Mouse (Mus musculus) MN1 (cell line): ENCODE data around the gene Hoxc9.

Source experiments
- DNase-seq: peaks from one replicate; pipeline ENCODE4 v3.0.0-alpha.2; 2016; ENCODE audit warnings: low spot score

Gene Hoxc9

DNA sequence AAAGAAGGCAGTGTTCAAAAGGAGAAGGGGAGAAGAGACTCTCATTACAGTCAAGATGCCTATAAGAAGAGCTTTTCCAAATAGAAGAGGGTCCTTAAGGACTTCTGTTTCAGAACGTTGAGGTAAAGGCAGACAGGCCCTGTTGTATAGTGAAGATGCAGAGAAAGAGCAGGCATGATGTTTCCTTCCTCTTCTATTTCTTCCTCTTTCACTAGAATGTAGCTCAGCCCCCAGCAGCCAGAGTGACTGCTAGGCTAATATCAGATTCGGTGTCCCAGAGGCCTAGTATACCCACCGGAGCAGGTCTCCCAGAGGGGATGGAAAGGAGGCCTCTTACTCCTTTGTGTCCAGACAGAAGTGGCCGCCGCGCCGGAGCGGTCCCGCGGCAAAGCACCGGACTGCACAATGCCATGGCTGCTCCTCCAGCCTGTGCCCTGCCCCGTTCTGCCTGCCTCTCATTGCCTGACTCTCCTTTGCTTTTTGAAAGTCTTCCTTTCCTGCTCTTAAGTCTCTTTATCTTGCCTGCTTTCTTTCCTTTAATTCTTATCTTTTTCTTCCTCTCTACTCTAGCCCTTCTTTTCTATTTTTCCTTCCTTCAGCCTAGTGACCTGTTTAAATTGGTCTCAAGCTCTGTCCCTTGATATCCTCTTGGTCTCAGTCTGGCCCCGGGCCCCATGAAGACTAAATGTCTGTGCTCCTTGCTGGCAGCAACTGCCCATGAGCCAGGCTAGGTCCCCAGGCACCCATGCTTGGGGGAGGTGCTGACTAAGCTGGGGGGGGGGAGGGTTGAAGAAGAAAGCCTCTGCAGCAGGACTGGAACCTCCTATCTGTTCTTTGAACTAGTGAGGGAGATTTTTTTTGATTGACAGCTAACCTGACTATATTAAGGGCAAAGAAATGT, 2.6 kb downstream of the Hoxc9 start:
- no peak for DNase-seq

DNA sequence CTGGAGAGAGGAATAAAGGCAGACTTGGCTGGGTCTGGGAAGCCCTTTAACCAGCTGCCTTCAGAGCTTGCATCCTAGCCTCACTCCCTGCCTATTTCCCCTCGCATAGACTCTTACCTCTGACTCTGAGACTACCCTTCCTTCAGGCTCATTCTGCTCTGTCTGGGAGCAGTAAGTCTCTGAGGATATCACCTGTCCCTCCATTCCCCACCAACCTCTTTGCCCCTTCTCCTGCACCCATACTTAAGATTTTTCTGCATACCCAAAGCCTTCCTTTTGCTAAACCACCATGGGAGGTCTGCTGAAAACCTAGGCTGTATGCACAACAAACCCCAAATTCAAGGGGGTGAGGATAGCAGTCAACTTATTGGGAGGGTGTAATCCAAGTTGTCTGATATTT, 3.7 kb downstream of the Hoxc9 start:
- DNase-seq: no peak

DNA sequence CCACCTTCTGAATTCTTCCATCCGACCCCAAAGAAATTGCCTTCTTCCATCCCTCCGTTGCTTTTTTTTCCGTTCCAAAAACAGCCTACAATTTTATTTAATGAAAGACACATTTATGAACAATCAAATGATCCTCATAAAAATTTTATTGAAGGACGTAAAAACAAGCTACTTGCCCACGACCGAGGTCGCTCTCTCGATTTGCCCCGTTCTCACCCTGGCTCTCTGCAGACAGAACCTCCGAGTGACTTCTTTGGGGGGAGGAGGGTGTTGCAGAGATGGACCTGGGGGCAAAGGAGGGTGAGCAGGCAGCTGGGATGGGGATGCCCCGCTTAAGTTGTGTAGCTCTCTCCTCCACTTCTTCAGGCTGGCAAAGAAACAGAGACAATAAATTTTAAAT, 4.1 kb downstream of the Hoxc9 start:
- no peak for DNase-seq

DNA sequence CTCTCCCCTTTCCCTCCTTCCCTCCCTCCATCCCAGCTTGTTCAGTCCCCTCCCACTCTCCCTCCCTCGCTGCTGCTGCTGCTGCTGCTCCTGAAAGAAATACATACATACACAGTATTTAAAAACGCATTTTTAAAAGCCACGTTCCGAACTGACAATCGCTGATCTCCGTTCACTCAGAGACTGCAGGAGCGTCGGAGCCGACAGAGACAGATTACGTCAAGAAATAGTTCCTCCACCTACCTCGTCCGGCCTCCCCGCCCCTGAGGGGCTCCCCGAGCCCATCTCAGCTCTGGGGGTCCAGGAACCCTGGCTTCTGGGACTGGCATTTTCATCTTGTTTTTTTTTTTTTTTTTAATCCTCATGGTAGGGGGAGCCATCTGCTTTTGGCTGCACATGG, 4.7 kb downstream of the Hoxc9 start:
- DNase-seq: peak; percentile 76

DNA sequence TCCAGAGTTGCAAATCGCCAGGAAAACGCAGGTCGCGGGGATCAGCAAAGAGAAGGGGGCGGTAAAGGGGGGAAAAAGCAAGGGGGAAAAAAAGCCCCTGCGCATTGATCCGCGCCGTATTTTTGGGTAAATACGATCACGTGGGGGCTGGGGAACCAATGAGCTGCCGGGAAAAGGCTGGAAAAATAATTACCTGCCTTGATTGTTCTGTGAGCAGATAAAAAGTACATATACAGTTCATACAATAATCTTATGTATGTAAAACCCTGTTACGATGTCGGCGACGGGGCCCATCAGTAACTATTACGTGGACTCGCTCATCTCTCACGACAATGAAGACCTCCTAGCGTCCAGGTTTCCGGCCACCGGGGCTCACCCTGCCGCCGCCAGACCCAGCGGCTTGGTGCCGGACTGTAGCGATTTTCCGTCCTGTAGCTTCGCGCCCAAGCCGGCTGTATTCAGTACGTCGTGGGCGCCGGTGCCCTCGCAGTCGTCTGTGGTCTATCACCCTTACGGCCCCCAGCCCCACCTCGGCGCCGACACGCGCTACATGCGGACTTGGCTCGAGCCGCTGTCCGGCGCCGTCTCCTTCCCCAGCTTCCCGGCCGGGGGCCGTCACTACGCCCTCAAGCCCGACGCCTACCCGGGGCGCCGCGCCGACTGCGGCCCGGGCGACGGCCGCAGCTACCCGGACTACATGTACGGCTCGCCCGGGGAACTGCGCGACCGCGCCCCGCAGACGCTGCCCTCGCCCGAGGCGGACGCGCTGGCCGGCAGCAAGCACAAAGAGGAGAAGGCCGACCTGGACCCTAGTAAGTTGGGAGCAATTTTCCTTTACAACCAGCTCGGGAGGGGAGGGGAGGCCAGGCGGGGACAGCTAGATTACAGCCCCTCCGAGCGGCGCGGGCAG, 5.4 kb downstream of the Hoxc9 start:
- peak; percentile 95 for DNase-seq

DNA sequence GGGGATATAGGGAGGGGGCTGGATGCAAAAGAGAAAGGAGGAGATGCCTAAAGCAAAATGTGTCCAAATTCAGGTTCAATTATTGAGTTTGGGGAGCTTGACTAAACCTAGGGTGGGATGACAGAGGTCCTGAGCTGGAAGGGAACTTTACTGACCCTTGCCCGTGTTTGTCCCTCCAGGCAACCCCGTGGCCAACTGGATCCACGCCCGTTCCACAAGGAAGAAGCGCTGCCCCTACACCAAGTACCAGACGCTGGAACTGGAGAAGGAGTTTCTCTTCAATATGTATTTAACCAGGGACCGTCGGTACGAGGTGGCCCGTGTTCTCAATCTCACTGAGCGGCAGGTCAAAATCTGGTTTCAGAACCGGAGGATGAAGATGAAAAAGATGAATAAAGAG, 7.5 kb downstream of the Hoxc9 start:
- DNase-seq: no peak

DNA sequence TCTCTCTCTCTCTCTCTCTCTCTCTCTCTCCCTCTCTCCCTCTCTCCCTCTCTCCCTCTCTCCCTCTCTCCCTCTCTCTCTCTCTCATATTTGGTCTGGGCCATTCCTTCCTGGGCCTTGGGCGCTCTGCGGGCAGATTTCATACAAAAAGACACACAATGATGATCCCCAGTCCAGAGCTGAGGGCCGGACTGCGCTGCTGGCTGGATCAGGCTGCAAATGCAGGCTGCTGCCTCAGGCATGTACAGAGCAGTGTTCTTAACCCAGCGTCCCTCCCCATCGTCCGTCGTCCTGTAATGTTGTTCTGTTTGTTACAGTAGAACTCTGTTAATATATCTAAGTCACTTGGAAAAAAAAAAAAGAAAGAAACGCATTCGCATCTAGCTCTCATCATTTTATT, 8.3 kb downstream of the Hoxc9 start:
- peak; percentile 32 for DNase-seq

DNA sequence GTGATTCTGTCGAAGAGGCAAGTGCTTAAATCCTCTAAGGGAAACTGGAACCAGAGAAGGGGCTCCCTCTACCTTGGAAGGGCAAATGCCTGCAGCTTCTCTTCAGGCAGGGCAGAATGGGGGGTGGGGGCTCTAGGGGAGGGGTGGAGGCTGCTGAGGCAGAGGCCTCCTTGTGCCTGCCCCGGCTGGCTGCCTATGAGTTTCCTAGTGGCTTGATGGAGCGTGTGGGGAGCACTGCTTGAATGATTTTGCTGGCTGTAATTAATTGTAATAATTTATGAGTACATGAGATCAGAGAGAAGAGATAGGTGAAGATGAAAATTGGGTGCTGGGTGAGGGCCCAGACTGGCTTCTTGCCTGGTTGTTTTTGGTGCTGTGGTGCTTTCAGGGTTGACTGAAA, 8.7 kb downstream of the Hoxc9 start:
- DNase-seq: no peak

DNA sequence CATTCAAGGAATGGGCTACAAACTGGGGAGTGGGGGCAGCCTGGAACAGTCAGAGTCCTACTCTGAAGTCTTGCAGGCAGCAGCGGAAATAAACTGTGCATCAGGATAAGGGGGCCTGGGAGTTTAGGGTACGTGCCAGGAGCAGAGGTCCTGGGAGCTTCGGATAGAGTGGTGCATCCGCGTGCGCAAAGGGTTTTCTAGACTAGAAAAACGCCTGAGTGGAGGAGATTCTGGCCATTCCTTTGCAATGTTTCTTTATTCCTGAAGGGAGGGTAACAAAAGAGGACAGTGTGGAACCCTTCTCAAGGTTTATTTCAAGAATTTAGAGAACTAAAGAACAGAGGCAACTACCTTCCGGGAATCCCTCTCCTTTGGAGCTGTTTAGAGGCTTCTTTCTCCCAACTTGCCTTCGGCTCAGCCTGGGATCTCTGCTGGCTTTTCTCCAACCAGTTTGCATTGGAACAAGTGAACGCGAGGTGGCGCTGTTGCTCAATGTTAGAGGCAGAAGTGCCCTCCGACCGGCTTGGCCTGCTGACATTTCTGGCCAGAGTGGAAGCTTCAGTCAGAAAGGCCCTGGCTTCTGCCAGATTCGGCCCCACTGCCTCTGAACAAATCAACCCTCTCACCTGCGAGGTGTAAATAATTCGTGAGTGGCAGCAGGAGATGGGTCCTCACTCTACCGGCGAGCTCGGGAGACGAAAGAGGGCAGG, 11.0 kb downstream of the Hoxc9 start:
- peak; percentile 98 for DNase-seq

DNA sequence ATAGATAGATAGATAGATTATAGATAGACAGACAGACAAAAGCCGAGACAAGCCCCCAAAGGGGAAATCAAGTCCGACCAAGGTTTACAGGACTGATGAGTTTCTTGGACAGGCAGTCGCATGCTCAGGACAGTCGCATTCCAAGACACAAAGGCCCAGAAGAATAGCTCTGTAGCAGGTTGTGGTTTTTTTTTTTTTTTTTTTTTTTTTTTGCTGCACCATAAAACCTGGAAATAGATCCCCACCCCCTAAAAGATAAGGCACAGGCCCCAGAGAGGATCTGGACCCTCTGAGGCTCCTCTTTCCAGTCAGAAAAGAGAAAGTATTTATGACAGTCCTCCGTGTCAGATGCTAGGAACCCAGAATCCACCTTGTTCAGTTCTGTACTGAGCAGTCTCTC, 11.8 kb downstream of the Hoxc9 start:
- DNase-seq: no peak

DNA sequence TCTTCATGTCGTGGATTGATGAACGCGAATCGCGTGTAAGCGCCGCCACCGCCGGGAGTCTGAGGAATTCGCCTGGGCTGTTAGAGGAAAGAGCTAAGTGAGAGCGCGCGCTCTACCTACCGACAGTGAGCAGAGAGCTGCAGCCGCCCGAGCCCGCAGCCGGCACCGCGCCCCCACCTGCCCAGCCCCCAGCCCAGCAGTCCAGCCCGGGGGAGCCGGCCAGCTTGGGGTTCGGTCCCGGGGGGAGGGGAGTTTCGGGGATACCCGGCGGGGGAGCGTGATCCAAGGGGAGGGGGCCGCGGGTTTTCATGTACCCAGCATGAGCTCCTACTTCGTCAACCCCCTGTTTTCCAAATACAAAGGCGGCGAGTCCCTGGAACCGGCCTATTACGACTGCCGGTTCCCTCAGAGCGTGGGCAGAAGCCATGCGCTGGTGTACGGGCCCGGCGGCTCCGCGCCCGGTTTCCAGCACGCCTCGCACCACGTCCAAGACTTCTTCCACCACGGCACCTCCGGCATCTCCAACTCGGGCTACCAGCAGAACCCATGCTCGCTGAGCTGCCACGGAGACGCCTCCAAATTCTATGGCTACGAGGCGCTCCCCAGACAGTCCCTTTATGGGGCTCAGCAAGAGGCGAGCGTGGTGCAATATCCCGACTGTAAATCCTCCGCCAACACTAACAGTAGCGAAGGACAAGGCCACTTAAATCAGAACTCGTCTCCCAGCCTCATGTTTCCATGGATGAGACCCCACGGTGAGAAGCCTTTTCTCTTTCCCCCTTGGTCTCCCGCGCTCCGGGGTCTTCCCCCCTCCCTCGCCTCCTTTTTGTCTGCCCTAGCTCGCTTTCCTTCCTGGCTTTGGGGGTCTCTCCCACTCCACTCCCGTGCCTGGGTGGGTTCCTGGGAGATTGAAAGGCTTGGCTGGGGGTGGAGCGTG, 14.5 kb downstream of the Hoxc9 start, which contains the start of gene Hoxc8:
Gene Hoxc8 (plus strand): TSS at position 147 of the 937 bp plus-strand sequence.
- DNase-seq: no peak

DNA sequence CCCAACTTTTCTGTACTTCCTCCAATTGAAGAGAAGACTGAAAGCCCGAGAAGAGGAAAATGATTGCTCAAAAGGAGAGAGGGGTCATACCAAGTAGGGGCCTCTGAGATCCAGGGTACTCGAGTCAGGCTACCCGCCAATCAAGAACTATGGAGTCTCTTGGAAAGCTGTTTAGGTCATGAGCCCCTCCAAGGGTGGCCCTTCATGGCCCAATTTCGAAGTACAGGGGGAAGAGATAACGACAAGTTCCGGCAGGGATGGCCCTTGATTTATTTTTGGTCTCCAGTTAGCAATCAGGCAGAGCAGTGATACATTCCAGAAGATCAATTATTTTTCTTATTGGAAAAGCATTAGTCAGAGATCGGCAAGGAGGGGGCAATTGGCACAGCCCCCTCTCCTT, 15.5 kb downstream of the Hoxc9 start:
- no peak for DNase-seq

DNA sequence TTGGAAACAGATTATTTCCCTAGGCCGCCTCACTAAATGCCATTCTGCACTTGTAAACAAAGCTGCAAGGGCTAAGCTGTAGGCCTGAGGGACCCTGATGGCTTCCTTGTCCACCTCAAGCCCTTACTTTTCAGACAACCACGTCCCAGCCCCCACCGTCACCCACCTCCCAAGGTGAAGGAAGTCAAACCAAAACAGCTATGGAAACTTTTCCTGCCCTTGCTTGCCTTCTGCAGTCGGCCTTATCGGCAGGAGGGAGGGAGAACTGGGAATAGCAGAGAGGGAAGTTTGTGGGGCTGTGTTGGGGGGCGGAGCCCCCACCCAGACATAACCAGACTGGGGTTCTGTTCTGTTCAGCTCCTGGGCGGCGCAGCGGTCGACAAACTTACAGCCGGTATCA, 16.0 kb downstream of the Hoxc9 start:
- DNase-seq: no peak

DNA sequence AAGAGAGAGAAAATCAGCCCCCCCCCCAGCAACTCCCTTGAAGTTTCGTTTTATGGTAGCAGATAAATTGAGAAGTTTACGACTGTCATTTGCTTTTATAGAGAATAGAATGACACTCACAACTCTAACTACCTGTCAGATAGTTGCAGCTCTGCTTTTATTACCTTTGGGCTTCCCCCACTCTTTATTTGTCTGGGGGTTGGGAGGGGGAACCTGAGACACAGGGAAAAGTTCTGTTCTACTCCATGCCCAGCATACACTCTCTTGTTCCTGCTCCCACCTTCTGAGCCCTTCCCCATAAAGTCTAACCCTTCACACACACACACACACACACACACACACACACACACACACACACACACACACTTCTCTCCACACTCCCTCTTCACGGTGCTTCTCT, 16.6 kb downstream of the Hoxc9 start:
- no peak for DNase-seq

DNA sequence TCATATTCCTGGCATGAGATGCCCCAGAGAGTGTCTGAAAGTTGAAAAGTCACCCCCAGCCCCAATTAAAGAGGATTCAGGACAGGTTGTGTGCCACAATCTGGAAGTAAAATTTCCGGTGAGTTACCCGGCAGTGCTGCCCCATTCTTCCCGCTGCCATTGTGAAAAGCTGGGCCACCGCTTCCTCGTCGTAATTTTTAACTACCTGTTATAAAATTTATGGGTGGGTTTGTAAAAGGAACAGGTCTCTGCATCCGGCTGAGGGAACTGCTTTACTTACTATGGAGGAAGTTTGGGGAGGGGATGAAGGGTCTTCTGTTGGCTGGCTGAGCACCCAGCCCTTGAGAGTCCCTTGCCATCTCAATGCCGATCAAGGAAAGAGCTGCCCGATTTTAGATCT, 20.3 kb downstream of the Hoxc9 start:
- DNase-seq: no peak

DNA sequence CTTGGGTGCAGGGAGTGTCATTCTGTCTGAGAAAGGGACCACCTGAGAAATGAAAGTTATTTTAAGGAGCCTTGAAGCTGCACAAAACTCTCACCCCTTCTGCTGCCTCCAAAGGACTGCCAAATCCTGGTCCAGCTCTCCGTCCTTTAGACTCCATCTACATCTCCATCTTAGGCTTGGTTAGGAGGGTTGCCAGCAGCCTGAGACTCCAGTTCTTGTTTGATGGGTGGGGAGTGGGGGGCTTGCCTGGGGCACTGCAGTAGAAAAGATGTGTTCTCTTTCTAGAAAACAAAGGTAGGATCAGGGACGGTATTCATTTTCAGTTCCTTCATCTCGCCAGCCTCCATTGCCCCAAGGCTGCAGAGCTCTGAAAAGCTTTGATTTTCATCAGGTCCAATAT, 21.2 kb downstream of the Hoxc9 start:
- DNase-seq: no peak

DNA sequence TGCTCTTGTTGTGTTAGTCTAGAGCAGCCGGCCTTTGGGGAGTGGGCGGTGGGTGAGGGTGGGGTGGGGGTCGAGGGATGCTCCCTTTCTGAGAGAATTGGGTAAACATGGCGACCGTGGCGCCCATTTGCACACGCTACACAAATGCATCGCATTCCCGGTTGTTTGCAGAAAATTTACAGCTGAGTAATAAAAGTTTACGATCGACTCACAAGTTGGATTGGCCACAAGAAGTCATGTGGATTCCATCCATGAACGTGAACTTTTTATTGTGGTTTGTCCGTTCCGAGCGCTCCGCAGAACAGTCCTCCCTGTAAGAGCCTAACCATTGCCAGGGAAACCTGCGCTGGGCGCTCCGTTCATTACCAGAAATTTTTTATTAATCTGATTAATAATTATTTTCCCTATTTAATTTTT, 21.7 kb downstream of the Hoxc9 start, which contains the start of gene Hoxc6:
Gene Hoxc6 (plus strand): TSS at position 319 of the 417 bp plus-strand sequence.
- DNase-seq: peak; percentile 79

DNA sequence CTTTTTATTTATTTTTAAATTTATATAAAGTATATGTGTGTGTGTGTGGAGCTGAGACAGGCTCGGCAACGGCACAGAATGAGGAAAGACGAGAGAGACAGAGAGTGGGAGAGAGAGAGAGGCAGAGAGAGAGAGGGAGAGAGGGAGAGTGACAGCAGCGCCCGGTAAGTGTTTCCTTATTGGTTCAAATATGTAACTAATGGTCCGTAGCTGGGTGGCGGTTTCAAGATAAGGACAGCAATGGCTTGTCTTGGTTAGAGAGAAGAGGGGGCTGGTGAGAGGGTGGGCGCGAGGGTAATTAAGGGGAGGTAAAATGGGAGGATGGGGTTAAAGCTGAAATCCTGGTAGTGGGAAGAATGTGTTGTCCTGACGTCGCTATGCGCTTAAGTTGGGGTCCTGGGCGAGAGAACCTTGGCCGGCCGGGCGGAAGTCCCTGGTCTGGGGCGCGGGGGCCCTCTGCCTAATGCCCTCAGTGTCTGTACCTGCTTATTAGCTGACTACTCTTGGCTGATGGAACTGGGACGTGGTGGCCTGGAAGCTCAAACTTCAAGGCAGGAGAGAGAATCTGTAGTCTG, 22.5 kb downstream of the Hoxc9 start:
- peak; percentile 79 for DNase-seq

DNA sequence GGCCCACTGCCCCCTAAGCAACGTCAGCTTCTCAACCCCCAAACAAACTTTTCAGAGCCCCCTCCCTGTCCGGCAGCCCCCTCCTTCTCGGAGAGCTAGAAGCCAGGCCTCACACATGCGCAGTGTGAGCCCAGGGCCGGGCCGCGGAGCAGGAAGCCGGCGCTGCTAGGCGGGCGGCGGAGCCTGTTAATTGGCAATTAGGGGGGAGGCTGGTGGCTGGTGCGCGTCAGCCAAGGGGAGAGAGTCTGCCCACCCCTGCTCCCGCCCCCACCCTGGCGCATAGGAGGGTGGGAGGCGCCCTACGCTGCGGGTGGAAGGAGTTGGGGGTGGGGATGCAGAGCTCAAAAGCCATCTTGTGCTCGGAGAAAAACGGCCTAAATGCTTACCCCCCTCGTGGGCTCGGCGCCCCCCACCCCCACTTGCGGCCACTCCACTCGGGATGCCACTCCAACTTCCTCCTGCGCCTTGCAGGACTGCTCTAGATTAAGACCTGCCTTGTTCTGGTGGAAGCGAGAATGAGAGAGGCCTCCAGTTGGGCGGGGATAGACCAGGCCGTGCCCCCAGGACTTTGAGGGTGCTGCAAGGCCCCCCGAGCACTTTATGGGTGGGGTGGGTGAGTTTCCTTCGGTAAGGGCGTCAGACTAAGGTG, 23.1 kb downstream of the Hoxc9 start:
- DNase-seq: peak; percentile 98

DNA sequence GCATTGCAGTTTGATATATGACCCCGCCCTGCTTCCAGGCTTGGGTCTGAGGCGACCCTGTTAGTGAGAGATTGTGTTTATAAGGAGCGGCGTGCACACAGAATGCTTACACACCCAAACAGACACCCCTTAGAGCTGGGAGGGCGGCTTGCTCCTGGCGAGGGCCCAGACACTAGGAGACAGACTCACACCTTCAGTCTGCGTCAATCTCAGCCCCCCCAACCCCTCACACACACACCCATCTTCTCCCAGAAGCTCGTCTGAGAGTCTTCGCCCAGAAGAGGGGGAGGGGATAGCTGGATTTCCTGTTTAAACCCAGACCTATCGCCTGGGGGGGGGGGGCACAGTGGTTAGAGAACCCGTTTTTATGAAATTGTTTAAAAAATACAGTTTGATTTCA, 23.7 kb downstream of the Hoxc9 start:
- DNase-seq: peak; percentile 78
